Mouse (Mus musculus): Measurements from ENCODE around the gene Jarid2.

GRCm38 (mm10) chr13:44933575-44933974, 204.3 kb downstream of the Jarid2 start:
- TF ChIP-seq POLR2A (IDR thresholded peaks at IDR 0.05; ENCODE audit: insufficient read length, low read depth) (no peak), MYOG (IDR thresholded peaks at IDR 0.05; ENCODE audit: control insufficient read depth in 1 of 3, insufficient read depth in 1 of 3, insufficient read length in 2 of 3, low read depth in 2 of 3) (no peak), TCF12 (IDR thresholded peaks at IDR 0.05; ENCODE audit: insufficient read depth, poor library complexity, severe bottlenecking) (no peak), USF1 (IDR thresholded peaks at IDR 0.05; ENCODE audit: low read depth) (no peak)
